Mouse (Mus musculus): ENCODE measurements around the gene Rabl3. TPM values are rescaled to one million over a fixed set of nuclear protein-coding genes. Genes with fewer than 3 reads are reported as not detected.

Gene Rabl3
- polyA plus RNA-seq, 1 experiment from 2014 or later = 26.0 TPM

DNA sequence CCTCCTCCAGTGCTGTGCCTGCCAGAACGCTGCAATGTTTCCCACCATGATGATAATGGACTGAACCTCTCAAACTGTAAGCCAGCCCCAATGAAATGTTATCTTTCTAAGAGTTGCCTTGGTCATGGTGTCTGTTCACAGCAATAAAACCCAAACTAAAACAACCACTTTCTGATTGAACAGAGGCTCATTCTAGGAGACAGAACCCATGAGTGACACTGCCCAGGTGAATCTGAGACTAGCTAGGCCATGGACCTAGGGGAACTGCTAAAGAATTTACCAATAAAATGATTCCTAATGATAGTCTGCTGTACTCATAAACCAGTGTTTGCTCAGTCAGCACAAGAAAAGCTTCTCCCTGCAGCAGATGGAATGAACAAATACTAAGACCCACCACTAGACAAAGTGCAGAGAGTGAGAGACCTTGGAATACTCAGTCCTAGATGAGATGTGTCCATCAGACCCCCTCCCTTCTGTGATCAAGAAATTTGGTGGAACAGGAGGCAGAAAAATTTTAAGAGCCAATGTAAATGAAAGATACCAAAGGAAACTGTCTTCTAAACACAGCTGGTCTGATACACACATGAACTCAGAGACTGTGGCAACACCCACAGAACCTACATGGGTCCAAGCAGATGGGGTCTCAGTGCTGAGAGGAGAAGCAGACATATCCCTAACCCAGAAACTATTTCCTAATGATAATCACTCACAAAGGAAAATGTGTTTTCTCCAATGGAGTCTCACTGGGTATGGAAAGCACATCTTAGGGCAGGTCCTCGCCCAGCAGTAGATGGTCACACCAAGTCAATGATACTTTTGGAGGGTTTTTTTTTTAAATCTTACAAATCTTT lies 19.3 kb upstream of the Rabl3 start:
- H3K4me1 ChIP-seq = no peaks in the 10 kb centered on the region
- H3K27ac ChIP-seq = no peak overlapping the region
- H3K36me3 ChIP-seq = peaks cover 64% of the 10 kb centered on the region
- H3K9ac ChIP-seq = no peak overlapping the region
- no peak for ATAC-seq (ENCODE audit: insufficient number of reproducible peaks, insufficient read depth, low FRiP score, low TSS enrichment, low read depth)
- H3K4me2 ChIP-seq = no peak overlapping the region
- H3K4me3 ChIP-seq = no peak overlapping the region
- H3K27me3 ChIP-seq = no peaks in the 10 kb centered on the region
- peaks cover 4% of the 10 kb centered on the region; the same call in 1 of the 2 replicates for H3K9me3 ChIP-seq
- WGBS = 95% methylated on average over 2 of the region's 2 CpGs

DNA sequence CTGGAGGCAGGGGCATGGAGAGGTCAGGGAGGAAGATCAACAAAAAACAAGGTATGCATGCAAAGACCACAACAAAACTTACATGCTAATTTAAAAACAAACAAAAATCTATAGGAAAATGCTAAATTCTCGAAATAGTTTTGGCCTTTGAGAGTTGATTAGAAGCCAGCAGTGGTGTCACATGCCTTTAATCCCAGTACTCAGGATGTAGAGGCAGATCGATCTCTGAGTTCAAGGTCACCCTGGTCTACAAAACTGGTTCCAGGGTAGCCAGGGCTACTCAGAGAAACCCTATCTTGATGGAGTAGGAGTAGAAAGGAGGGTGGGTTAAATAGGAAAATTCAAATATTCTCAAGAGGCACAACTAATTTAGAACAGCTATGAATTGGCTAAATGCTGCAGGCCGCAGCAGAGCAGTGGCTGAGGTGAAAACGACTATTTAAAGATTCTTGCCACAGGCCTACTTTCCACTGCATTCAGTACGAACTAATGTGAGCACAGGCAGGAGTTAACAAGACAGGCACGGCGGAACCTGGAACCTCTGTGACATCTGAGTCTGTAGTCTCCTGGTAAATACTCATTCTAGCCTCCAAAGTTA lies 17.5 kb upstream of the Rabl3 start:
- no peak for ATAC-seq (ENCODE audit: insufficient number of reproducible peaks, insufficient read depth, low FRiP score, low TSS enrichment, low read depth)
- Histone ChIP-seq H3K4me2 (no peak overlapping the region), H3K27me3 (no peaks in the 10 kb centered on the region), H3K27ac (no peak overlapping the region), H3K36me3 (peaks cover 66% of the 10 kb centered on the region), H3K4me1 (no peaks in the 10 kb centered on the region), H3K9me3 (peaks cover 4% of the 10 kb centered on the region; the same call in 1 of the 2 replicates), H3K9ac (no peak overlapping the region), H3K4me3 (no peak overlapping the region)
- whole genome bisulfite sequencing = 84% methylated on average over 7 of the region's 7 CpGs

DNA sequence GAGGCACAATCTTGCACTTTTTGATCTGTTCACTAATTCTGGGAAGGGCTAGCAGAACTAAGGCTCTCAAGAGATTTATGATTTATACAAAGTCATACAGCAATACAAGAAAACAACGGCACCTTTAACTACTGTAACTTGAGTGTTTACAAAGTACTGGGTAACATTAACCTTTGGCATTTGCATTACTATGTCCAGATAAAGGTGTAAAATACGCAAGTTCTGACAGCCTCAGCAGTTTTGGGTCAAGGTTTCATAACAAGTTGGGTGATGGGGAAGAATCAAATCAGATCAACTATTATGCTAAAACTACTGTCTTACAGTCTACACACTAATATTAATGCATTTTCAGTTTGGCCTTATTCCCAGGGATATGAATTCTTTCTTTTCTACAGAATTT lies 14.6 kb upstream of the Rabl3 start:
- peaks cover under 1% of the 10 kb centered on the region; the same call in 1 of the 2 replicates for H3K4me1 ChIP-seq
- no peak overlapping the region for H3K27ac ChIP-seq
- no peaks in the 10 kb centered on the region for H3K27me3 ChIP-seq
- peaks cover 51% of the 10 kb centered on the region for H3K36me3 ChIP-seq
- H3K9ac ChIP-seq = no peak overlapping the region
- H3K4me2 ChIP-seq = no peak overlapping the region
- no peak for ATAC-seq (ENCODE audit: insufficient number of reproducible peaks, insufficient read depth, low FRiP score, low TSS enrichment, low read depth)
- no peak overlapping the region for H3K4me3 ChIP-seq
- 89% methylated on average over 2 of the region's 2 CpGs for WGBS
- H3K9me3 ChIP-seq = peaks cover 4% of the 10 kb centered on the region; the same call in 1 of the 2 replicates

DNA sequence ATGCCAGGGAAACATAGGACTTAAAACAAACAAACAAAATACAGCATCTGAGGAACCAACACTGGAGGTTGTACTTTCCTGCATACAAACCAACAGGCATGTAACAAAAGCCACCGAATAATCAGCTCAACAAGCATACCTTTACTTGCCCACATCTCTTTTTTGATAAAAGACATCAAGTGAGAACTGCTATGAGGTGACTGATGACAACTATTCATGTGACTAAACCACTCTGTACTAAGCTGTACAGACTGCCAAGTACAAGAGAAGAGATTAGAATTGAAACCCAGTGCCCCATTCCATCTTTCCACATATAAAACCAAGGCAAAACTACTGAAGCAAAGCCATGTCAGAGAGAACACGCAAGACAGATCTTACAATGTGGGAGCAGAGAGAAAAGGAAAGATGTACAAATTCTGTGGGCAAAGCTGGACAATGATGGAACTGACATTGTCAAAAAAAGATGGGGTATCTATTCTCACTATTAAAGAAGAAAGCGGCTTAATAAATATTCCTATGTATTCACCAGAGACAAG lies 12.9 kb upstream of the Rabl3 start:
- no peak overlapping the region for H3K27ac ChIP-seq
- peaks cover 37% of the 10 kb centered on the region for H3K36me3 ChIP-seq
- peaks cover 4% of the 10 kb centered on the region; the same call in 1 of the 2 replicates for H3K9me3 ChIP-seq
- H3K9ac ChIP-seq = no peak overlapping the region
- peaks cover 5% of the 10 kb centered on the region; the same call in 1 of the 2 replicates for H3K4me1 ChIP-seq
- H3K4me2 ChIP-seq = no peak overlapping the region
- no peak for ATAC-seq (ENCODE audit: insufficient number of reproducible peaks, insufficient read depth, low FRiP score, low TSS enrichment, low read depth)
- WGBS = 89% methylated on average over 3 of the region's 3 CpGs
- no peak overlapping the region for H3K4me3 ChIP-seq
- no peaks in the 10 kb centered on the region for H3K27me3 ChIP-seq

DNA sequence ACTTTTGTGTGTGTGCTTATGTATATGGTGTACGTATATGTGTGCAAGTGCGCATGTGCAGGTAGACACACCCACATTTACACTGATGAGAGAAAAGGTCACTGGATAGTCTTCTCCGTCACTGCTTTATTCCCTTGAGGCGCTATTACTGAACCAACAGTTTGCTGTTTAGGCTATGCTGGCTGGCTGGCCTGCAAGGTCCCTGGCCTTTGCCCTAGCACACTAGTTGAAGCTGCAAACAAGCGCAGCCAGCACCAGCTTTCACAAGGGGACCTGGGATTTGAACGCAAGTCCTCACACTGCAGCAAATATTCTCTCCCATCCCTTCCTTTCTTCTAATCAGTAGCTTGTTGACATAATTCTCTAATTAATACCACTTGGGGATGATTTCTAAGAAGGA lies 9.5 kb upstream of the Rabl3 start:
- Histone ChIP-seq H3K9ac (no peak overlapping the region), H3K4me3 (no peak overlapping the region), H3K27me3 (no peaks in the 10 kb centered on the region), H3K4me2 (no peak overlapping the region), H3K4me1 (peaks cover 13% of the 10 kb centered on the region; the same call in 1 of the 2 replicates), H3K36me3 (peaks cover 29% of the 10 kb centered on the region), H3K27ac (no peak overlapping the region), H3K9me3 (no peaks in the 10 kb centered on the region)
- WGBS = 71% methylated on average over 6 of the region's 6 CpGs
- ATAC-seq (ENCODE audit: insufficient number of reproducible peaks, insufficient read depth, low FRiP score, low TSS enrichment, low read depth) = no peak

DNA sequence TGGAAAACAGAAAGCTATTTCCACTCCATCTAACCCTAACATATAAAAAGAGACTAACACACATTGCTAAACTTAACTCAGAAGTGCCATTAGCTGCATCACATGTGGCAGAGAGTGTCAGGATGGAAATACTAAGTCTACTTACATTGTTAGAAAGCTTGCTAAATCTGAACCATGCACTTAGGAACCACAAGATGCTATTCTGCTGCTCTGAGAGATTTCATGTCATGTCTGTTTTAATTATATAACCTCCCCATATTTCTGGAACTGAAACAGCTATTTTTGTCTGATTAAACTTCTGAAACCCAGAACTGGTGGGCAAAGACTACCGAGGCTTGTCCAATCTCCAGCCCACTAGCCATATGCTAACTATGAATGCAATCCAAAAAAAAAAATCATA lies 7.6 kb upstream of the Rabl3 start:
- Histone ChIP-seq H3K4me3 (no peak overlapping the region), H3K9ac (no peak overlapping the region), H3K36me3 (peaks cover 24% of the 10 kb centered on the region), H3K27me3 (no peaks in the 10 kb centered on the region), H3K4me1 (peaks cover 13% of the 10 kb centered on the region; the same call in 1 of the 2 replicates), H3K27ac (no peak overlapping the region), H3K9me3 (no peaks in the 10 kb centered on the region), H3K4me2 (no peak overlapping the region)
- ATAC-seq (ENCODE audit: insufficient number of reproducible peaks, insufficient read depth, low FRiP score, low TSS enrichment, low read depth) = no peak
- WGBS = 65% methylated on average over 1 of the region's 1 CpGs

DNA sequence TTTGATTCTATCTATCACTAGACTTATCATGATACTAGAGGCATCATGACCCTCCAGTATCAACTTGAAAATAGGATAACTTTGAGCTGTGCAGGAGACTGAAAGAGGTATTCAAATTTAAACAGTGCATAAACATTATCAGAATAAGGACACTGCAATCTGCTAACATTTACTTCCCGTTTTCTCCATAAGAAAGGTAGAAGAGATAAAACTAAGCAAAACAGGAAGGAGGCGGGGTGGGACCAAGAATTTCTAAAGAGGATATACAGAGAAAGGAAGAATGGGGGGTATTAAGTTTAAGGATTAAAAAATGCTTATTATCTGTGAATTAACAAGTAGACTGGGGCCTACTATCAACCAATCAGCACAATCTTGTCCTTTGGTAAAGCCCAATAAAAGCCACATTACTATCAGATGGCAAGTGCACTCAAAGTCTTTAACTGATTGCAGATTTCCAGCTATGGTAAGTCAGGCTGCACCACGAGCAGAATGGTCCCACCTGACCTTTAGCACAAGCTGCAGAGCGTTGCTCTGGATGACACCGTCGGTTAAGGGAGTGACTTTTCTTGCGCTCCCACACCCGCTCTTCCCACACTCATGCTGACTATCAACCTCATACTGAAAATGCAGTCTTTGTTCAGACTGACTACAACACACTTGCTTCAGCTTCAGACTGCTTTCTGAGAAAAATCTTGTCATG lies 6.2 kb upstream of the Rabl3 start:
- no peak overlapping the region for H3K9ac ChIP-seq
- H3K4me2 ChIP-seq = no peak overlapping the region
- WGBS = 80% methylated on average over 8 of the region's 8 CpGs
- no peak overlapping the region for H3K4me3 ChIP-seq
- H3K27me3 ChIP-seq = no peaks in the 10 kb centered on the region
- ATAC-seq (ENCODE audit: insufficient number of reproducible peaks, insufficient read depth, low FRiP score, low TSS enrichment, low read depth) = no peak
- peaks cover 24% of the 10 kb centered on the region for H3K36me3 ChIP-seq
- H3K9me3 ChIP-seq = no peaks in the 10 kb centered on the region
- peaks cover 20% of the 10 kb centered on the region for H3K4me1 ChIP-seq
- no peak overlapping the region for H3K27ac ChIP-seq

DNA sequence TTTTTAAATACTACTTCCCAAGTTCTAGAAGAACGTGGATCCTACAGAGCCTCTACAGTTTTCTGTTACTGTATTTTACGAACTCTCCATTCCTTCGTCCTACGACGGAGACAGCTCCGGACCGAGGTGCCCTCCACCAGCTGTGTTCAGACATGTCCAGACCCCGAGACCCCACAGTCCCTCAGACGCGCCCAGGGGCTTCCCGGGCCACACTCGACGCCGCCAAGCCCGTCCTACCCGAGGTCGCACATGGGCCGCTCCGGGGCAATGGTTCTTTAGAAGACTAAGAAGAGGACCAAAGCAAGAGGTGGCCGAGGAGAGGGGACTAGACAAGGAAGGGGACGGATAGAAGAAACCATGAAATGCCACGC lies 460 bp upstream of the Rabl3 start:
- peak overlapping the region; percentile 86 for H3K4me3 ChIP-seq
- H3K9me3 ChIP-seq = no peaks in the 10 kb centered on the region
- peak overlapping the region; percentile 75 for H3K4me2 ChIP-seq
- H3K4me1 ChIP-seq = peaks cover 19% of the 10 kb centered on the region
- H3K9ac ChIP-seq = peak overlapping the region; percentile 89
- ATAC-seq (ENCODE audit: insufficient number of reproducible peaks, insufficient read depth, low FRiP score, low TSS enrichment, low read depth) = no peak; the same call in 1 of the 2 replicates
- peaks cover 14% of the 10 kb centered on the region for H3K36me3 ChIP-seq
- under 1% methylated on average over 22 of the region's 22 CpGs for WGBS
- H3K27me3 ChIP-seq = no peaks in the 10 kb centered on the region
- peak overlapping the region; percentile 95 for H3K27ac ChIP-seq

DNA sequence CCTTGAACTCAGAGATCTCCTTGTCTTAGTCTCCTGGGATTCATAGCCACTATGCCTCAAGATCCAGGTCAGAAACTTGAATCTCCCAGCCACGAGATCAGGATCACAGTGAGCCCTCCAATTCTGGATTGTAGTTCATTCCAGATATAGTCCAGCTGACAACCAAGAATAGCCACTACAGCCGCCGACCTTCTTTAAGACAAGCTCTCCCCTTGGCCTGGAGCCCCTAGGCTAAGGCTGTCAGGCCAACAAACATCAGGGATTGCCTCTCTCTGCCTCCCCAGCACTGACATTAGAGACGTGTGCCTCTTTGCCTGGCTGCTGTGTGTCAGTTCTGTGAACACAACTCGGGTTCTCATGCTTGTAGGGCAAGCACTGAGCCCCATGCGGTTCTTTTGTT lies 1.1 kb downstream of the Rabl3 start:
- Histone ChIP-seq H3K4me2 (peak overlapping the region; percentile 75), H3K9ac (no peak overlapping the region)
- WGBS = 88% methylated on average over 6 of the region's 6 CpGs

DNA sequence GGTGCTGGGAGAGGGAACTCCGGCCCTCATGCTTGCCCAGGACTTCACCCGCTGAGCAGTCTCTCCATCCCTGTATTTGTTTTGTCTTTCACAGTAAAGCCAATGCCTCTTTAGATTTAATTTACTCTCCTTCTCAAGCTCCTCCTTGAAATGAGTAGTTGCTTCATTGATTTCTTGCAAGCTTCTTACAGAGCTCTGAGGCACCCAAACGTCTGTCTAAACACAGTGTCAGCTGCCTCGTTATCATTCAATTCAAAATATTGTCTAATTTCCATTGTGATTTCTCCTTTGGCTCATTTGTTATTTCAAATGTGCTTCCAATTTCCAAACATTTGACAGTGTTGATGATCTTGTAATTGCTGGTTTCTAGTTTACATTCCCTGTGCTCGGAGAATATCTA lies 6.6 kb downstream of the Rabl3 start:
- Histone ChIP-seq H3K4me1 (no peaks in the 10 kb centered on the region), H3K27ac (no peak overlapping the region), H3K4me2 (no peak overlapping the region), H3K27me3 (no peaks in the 10 kb centered on the region), H3K9ac (no peak overlapping the region), H3K9me3 (no peaks in the 10 kb centered on the region), H3K36me3 (peaks cover 5% of the 10 kb centered on the region), H3K4me3 (no peak overlapping the region)
- 76% methylated on average over 5 of the region's 5 CpGs for WGBS
- ATAC-seq (ENCODE audit: insufficient number of reproducible peaks, insufficient read depth, low FRiP score, low TSS enrichment, low read depth) = no peak

More for the DNA sequence above, 1.1 kb downstream of the Rabl3 start:
- Histone ChIP-seq H3K4me1 (peaks cover 19% of the 10 kb centered on the region), H3K9me3 (no peaks in the 10 kb centered on the region), H3K4me3 (peak overlapping the region; percentile 86), H3K27me3 (no peaks in the 10 kb centered on the region), H3K36me3 (peaks cover 5% of the 10 kb centered on the region), H3K27ac (no peak overlapping the region)
- ATAC-seq (ENCODE audit: insufficient number of reproducible peaks, insufficient read depth, low FRiP score, low TSS enrichment, low read depth) = no peak

DNA sequence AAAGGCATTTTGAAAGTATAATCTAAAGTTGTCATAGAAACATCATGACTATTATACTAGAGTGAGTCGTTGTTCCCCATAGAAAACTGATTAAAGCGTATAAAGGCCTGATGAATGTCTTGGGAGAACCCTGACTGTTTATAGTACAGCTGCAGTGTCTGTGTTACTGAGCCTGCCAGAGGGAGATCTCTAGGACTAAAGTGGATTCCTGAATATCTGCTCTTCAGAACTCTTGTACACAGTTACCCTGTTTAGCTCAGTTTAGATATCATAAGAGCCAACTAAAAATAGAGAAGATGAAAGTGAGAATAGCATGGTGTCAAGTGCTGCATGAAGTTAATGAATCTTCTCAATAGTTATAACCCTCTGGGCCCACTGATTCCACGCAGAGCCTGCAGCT lies 10.6 kb downstream of the Rabl3 start:
- WGBS = 70% methylated on average over 3 of the region's 3 CpGs
- Histone ChIP-seq H3K4me3 (no peak overlapping the region), H3K27ac (no peak overlapping the region), H3K27me3 (no peaks in the 10 kb centered on the region), H3K9me3 (no peaks in the 10 kb centered on the region), H3K4me2 (no peak overlapping the region), H3K9ac (no peak overlapping the region), H3K4me1 (no peaks in the 10 kb centered on the region), H3K36me3 (no peaks in the 10 kb centered on the region; the same call in 1 of the 2 replicates)
- no peak for ATAC-seq (ENCODE audit: insufficient number of reproducible peaks, insufficient read depth, low FRiP score, low TSS enrichment, low read depth)
